Mouse (Mus musculus): ENCODE results near the gene Pbld1. TPM values are rescaled to one million over a fixed set of nuclear protein-coding genes. Genes with fewer than 3 reads are reported as not detected.
A peak's percentile ranks its signal among the peaks of the same experiment; 100 is the strongest.
"Not testable (repeated sequence)": the region's sequence is repeated elsewhere in the genome, so short reads cannot be mapped to it uniquely, and the experiment has no call there.

Gene Pbld1
- total RNA-seq, 2 experiments from 2014 or later, result 0.54 to 0.69 TPM

GRCm38 (mm10) chr10:63039867-63040628, 19.9 kb upstream of the Pbld1 start:
- no peak for DNase-seq (ENCODE audit: low spot score in 2 of 2)

DNA sequence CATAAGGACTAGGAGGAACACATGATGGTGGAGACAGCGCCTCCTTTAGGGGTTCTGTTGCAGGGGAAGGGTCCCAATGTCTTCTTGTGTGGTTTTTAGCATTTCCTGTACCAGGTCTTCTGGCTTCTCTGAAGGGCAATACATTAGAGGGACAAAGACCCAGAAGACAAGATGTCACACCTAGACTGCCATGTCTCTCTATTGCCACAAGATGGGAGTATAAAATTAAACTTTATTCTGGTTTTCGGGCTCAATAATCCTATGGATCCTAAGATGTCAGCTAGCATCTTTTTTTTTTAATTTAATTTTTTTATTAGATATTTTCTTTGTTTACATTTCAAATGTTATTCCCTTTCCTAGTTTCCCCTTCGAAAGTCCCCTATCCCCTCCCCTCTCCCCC, 16.8 kb upstream of the Pbld1 start:
- no peak for DNase-seq (ENCODE audit: low spot score in 2 of 2)

DNA sequence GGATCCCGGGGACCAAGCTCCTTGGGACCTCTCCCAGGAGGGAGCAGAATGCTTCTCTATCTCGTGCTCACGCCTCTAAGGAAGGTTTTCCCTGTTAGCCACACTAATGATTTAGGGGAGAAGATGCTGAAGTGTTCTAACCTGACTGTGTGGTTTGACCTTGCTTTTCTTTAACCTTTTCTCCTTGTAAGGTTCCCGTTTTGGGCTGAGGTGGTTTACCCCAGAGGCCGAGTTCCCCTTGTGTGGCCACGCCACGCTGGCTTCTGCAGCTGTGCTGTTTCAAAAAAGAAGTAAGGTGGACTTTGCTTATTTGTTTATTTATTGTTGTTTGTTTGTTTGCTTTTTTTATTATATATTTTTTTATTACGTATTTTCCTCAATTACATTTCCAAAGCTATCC, 12.2 kb upstream of the Pbld1 start:
- DNase-seq (ENCODE audit: low spot score in 2 of 2), result no peak

- no peak for DNase-seq (ENCODE audit: low spot score in 2 of 2)
Observed at GRCm38 (mm10) chr10:63049106-63049505, 10.9 kb upstream of the Pbld1 start.

DNA sequence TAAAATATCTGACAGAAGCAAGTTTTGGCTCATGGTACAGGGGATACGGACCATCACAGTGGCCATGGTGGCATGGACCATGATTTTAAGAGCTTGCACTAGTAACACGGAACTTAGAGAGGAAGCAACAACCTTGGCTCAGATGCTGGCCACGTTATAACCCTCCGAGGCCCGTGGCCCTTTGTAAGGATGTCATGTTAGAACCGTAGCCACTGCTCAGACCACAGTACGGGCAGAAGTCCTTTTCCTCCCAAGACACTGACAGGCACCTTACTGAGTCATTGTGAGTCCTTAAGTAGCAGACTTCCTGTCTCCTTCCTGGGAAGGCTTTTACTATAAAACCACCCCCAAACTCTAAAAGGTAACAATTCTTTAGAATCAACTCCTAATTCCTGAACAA, 8.7 kb upstream of the Pbld1 start:
- no peak for DNase-seq (ENCODE audit: low spot score in 2 of 2)

DNA sequence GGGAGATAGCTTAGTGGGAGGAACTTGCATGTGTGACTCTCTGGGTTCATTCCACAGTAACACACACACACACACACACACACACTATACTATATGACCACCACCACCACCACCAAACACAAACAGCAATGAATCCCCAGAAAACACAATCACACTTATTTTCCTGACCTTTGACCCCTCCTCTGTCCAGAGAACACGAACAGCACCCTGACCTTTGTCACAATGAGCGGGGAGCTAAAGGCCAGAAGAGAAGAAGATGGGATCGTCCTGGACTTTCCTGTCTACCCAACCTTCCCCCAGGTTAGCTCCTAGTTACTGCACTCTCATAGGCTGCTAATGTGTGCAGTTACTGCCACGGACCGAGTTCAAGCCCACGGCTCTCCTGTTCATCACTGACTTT, 8.0 kb upstream of the Pbld1 start:
- DNase-seq (ENCODE audit: low spot score in 2 of 2), result no peak

GRCm38 (mm10) chr10:63053007-63053406, 7.0 kb upstream of the Pbld1 start:
- no peak for DNase-seq (ENCODE audit: low spot score in 2 of 2)

DNA sequence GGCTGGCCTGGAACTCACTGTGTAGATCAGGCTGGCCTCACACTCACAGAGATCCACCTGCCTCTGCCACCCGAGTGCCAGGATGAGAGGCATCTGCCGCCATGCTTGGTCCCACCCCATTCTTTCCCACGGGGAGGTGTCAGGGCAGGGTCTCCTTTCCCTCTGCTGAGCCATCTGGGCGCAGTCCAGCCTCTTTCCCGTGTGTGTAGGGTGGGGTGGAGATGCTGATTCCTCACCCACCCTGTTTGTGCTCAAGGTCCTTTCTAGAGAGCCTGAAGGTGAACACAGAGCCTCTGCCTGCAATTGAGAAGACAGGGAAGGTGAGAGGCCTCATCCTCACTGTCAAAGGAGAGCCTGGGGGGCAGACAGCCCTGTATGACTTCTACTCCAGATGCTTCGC, 5.9 kb upstream of the Pbld1 start:
- DNase-seq (ENCODE audit: low spot score in 2 of 2), result not testable (repeated sequence)

GRCm38 (mm10) chr10:63054586-63054985, 5.4 kb upstream of the Pbld1 start:
- no peak for DNase-seq (ENCODE audit: low spot score in 2 of 2)

GRCm38 (mm10) chr10:63056966-63057750, 2.8 kb upstream of the Pbld1 start:
- DNase-seq (ENCODE audit: low spot score in 2 of 2), result no peak

DNA sequence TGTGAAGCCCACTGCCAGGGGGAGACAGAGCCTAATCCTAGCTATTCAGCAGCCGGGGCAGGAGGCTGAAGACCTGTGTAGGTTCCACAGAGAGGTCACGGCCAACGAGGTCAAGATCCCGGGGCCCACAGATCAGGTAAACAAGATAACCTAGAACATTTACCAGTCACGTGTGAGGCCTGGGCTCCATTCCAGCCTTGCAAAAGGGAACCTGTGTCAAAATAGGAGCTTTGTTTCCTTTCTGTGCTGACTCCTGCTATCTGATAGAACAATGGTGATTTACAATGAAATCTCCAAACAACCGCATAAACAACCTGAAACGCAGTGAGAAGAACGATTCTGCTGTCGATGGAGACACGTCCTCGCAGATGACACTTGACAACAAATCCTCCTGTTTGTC, 444 bp downstream of the Pbld1 start:
- DNase-seq (ENCODE audit: low spot score in 2 of 2), result no peak

- no peak for DNase-seq (ENCODE audit: low spot score in 2 of 2)
Observed at GRCm38 (mm10) chr10:63061266-63061665, 1.3 kb downstream of the Pbld1 start.

GRCm38 (mm10) chr10:63062696-63063095, 2.7 kb downstream of the Pbld1 start:
- DNase-seq (ENCODE audit: low spot score in 2 of 2), result no peak

DNA sequence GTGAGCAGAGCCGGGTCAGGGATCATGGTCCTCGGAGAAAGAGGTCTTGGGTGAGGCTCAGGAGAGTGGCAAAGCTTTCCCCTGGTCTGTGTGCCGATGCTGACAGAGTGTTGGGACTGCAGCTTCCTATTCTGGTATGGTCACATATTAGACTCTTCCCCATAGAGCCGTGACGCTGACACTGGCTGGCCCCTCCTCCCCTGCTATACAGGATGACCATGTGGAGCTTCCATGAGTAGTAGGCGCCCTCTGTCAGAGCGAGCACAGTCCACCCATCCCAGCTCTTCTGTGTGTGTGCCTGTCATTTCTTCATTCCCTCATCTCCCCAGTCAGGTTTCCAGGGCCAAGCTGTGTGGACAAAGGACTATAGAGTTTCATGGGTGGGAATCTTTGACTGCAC, 3.4 kb downstream of the Pbld1 start:
- no peak for DNase-seq (ENCODE audit: low spot score in 2 of 2)

GRCm38 (mm10) chr10:63064516-63064915, 4.6 kb downstream of the Pbld1 start:
- no peak for DNase-seq (ENCODE audit: low spot score in 2 of 2)

- DNase-seq (ENCODE audit: low spot score in 2 of 2), result no peak
Observed at GRCm38 (mm10) chr10:63065561-63065960, 5.6 kb downstream of the Pbld1 start.

DNA sequence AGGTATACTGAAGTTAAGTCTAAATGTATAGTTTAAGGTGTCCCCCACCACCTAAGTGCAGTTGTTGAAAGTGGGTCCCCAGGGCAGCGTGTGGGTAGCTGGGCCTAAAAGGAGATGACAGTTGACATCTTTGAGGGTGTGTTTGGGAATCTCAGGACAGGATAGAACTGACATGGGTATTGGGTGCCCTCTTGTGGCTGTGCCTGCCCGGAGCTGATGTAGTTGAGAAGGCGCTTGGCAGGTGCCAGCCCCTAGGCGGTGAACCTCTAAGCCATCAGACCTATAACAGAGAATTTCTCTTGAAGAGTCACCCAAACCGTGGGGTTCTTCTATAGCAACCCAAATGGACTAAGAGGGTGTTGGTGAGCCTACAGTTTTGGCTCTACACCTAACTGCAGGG, 6.0 kb downstream of the Pbld1 start:
- peak in 1 of 2 experiments; percentile 67 for DNase-seq (ENCODE audit: low spot score in 2 of 2)

DNA sequence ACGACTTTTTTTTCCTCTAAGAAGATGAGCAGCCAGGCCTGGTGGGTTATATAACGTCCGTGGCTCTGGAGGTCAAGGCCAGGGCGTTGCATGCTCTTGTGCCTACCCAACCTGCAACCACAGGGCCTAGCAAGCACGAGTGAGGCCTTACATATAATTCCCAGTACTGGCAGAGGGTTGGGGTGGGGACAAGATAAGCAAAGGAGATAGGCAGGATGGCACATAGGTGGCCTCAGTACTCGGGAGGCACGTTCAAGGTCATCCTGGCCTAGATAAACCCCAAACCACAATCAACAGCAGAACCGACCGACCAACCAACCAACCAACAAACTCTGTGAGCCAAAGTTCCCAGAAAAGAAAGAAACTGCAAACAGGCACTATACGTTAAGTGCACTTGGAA, 26.3 kb downstream of the Pbld1 start:
- DNase-seq (ENCODE audit: low spot score in 2 of 2), result no peak

DNA sequence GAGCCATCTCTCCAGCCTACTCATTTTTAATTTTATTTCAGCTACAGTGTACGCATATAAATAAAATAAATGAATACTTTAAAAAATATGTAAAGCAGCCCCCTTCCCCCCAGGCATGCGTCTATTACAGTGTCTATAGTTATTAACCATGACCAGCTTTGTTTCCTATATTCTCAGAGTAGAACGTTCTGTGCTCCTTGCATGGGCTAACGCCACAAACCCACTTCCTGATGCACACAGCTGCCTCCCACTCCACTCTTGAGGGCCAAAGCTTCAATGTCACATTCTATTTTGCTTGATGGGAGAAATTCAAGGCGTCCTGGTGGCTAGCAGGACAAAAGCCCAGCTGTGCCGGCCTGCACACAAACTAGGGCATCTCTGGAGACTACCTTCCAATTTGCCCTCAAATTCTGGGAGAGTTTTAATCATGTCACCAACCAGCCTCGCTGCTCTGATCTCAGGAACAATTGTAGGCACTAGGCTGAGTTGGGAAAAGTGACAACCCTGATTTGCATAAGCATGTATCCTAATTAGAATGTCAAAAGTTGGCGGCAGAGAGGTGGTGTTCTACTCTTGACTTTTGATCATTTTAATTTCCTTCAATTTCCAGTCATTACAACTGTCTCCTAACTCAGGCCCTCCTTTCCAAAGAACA, 29.3 kb downstream of the Pbld1 start:
- no peak for DNase-seq (ENCODE audit: low spot score in 2 of 2)

GRCm38 (mm10) chr10:63089758-63090571, 30.0 kb downstream of the Pbld1 start:
- DNase-seq (ENCODE audit: low spot score in 2 of 2), result no peak

- no peak for DNase-seq (ENCODE audit: low spot score in 2 of 2)
Observed at GRCm38 (mm10) chr10:63091915-63092314, 32.0 kb downstream of the Pbld1 start.

All from gastrocnemius, postnatal 4 days (tissue).